Mouse (Mus musculus): ENCODE results near the gene Camkv.
A peak's percentile ranks its signal among the peaks of the same experiment; 100 is the strongest.

GRCm38 (mm10) chr9:107906252-107906966 lies 29.1 kb upstream of the Camkv start, which contains the start of gene Mst1r:
- peak; percentile 63 for TF ChIP-seq POLR2A (IDR thresholded peaks at IDR 0.05; ENCODE audit: low read depth, low read length)
- TF ChIP-seq CTCF (IDR thresholded peaks at IDR 0.05; ENCODE audit: borderline replicate concordance, insufficient read depth, low read length) = no peak

Data from embryonic fibroblast, embryonic 13.5 days (primary cell).